Mouse (Mus musculus) kidney, postnatal 0 days (tissue): Measurements from ENCODE around the gene Gpld1. TPM values are rescaled to one million over a fixed set of nuclear protein-coding genes. Genes with fewer than 3 reads are reported as not detected.
A peak's percentile ranks its signal among the peaks of the same experiment; 100 is the strongest.

Experiments
- ATAC-seq: fragments of 200-750 bp; cut with Nextera tagmentation; replicated peaks from 2 replicates; pipeline ENCODE4 v1.8.0; 2017; ENCODE audit warnings: low read depth, moderate number of reproducible peaks, moderate TSS enrichment, moderate library complexity; ENCODE audit not compliant: low FRiP score
- DNase-seq: peaks from one replicate; pipeline ENCODE4 v3.0.0-alpha.2; 2016; ENCODE audit warnings: low spot score
- H3K27ac ChIP-seq: fragments of 300-500 bp; sonication (generic); 2 replicates; pipeline ENCODE4 v1.5.1; 2014; ENCODE audit warnings: mild to moderate bottlenecking
- H3K27me3 ChIP-seq: fragments of 300-500 bp; sonication (generic); 2 replicates; pipeline ENCODE4 v1.6.1; 2014; ENCODE audit warnings: low read length, mixed read lengths; ENCODE audit not compliant: insufficient read depth
- H3K36me3 ChIP-seq: fragments of 300-500 bp; sonication (generic); 2 replicates; pipeline ENCODE4 v1.6.1; 2014; ENCODE audit warnings: low read length, mixed read lengths; ENCODE audit not compliant: insufficient read depth
- H3K4me1 ChIP-seq: fragments of 300-500 bp; sonication (generic); replicated peaks from 2 replicates; pipeline ENCODE4 v1.6.1; 2014; ENCODE audit warnings: antibody characterized with exemption, low read length, mixed read lengths; ENCODE audit not compliant: insufficient read depth
- H3K4me2 ChIP-seq: fragments of 300-500 bp; sonication (generic); 2 replicates; pipeline ENCODE4 v1.6.1; 2014; ENCODE audit warnings: mild to moderate bottlenecking, low read length, moderate library complexity, mixed read lengths
- H3K4me3 ChIP-seq: fragments of 300-500 bp; sonication (generic); replicated peaks from 2 replicates; pipeline ENCODE4 v1.5.1; 2014; ENCODE audit warnings: low read depth, low read length
- H3K9ac ChIP-seq: fragments of 300-500 bp; sonication (generic); 2 replicates; pipeline ENCODE4 v1.6.1; 2014; ENCODE audit warnings: low read depth, low read length
- H3K9me3 ChIP-seq: fragments of 300-500 bp; sonication (generic); replicated peaks from 2 replicates; pipeline ENCODE4 v1.6.1; 2016; ENCODE audit warnings: low read length, inconsistent platforms, mixed read lengths
- CTCF ChIP-seq: IDR thresholded peaks from 2 replicates; pipeline ENCODE4 v1.5.1; 2016; ENCODE audit warnings: antibody characterized with exemption, low read depth, mild to moderate bottlenecking, moderate library complexity
- WGBS: fragments of 180-500 bp; shearing (Covaris S2); extraction: QIAGEN DNeasy Blood & Tissue Kit; methylation state at CpG from one replicate; pipeline ENCODE4 v1.1.7; 2014; 5-methylcytosine and 5-hydroxymethylcytosine counted together
- polyA plus RNA-seq: library from polyadenylated mRNA; unstranded; fragments of >200 nt; fragmentation: Nextera tagmentation; extraction: Ambion mirVana; gene quantifications from 2 replicates; pipeline ENCODE4 v1.2.1, GENCODE M21; 2015

Gpld1 gene
- polyA plus RNA-seq, 1 experiment from 2014 or later: 0.86 TPM

DNA sequence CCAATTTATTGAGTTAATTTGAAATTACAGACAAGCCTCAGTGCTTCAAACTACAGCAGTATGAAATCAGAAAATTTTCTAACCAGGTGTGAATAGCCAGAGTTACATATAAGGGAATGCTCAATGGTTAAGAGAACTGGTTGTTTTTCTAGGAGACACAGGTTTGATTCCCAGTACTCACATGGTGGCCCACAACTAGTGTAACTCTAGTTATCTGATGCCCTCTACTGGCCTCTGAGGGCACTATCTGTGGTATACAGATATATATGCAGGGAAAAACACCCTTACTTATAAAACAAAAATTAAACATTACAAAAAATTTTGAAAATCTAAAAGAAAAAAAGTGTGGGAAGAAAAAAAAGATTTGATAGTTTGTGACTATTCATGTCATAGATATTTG lies 60.0 kb downstream of the Gpld1 start:
- Histone ChIP-seq H3K9ac (no peak overlapping the region), H3K4me2 (no peak overlapping the region), H3K36me3 (peaks cover 54% of the 10 kb centered on the region), H3K4me1 (no peaks in the 10 kb centered on the region), H3K9me3 (no peaks in the 10 kb centered on the region), H3K27ac (no peak overlapping the region), H3K4me3 (no peak overlapping the region), H3K27me3 (no peaks in the 10 kb centered on the region)
- peak; percentile 37; the same call in 1 of the 2 replicates for TF ChIP-seq CTCF
- DNase-seq: no peak
- ATAC-seq: no peak

DNA sequence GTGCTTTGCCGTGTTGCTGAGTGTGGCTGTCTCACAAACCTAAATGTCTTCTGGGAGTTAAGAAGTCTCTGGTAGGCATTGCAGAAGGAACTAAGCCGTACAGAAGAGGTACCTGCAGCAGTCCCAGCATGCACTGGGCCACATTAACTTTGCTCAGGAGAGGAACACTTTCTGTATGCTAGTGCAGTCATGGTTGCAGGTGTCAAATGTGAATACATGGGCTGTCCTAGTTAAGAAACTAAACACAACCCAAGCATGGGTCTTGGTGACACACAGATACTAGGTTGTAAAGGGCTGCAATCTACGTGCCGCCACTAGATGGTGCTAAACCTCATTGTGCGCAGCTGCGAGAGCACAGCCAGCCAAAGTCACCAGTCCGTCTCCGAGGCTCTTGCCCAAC lies 64.2 kb downstream of the Gpld1 start:
- H3K27ac ChIP-seq: no peak overlapping the region
- H3K9me3 ChIP-seq: no peaks in the 10 kb centered on the region
- 90% methylated on average over 6 of the region's 8 CpGs for WGBS
- no peak for DNase-seq
- H3K27me3 ChIP-seq: no peaks in the 10 kb centered on the region
- ATAC-seq: no peak
- no peak overlapping the region for H3K9ac ChIP-seq
- peaks cover 19% of the 10 kb centered on the region for H3K36me3 ChIP-seq
- H3K4me2 ChIP-seq: no peak overlapping the region
- H3K4me3 ChIP-seq: no peak overlapping the region
- H3K4me1 ChIP-seq: no peaks in the 10 kb centered on the region
- TF ChIP-seq CTCF: peak; percentile 32

DNA sequence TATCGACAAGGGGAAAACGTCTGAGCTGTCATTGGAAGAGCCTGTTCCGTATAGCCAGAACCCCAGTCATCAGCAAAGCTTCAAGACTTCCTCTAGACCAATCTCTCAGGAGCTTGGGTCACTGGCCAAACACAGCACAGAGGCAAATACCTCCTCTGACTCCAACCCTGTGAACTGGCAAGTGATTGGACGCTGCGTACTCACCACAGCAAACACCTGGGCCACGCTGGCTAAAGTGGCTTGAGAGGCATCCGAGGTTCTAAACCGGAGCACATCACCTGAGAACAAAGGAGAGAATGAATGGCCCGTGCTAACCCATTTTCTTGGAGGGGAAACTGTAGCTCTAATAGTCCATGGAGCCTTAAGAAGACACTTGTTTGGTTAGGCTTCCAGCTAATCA lies 75.4 kb downstream of the Gpld1 start:
- DNase-seq: no peak
- no peak for ATAC-seq

DNA sequence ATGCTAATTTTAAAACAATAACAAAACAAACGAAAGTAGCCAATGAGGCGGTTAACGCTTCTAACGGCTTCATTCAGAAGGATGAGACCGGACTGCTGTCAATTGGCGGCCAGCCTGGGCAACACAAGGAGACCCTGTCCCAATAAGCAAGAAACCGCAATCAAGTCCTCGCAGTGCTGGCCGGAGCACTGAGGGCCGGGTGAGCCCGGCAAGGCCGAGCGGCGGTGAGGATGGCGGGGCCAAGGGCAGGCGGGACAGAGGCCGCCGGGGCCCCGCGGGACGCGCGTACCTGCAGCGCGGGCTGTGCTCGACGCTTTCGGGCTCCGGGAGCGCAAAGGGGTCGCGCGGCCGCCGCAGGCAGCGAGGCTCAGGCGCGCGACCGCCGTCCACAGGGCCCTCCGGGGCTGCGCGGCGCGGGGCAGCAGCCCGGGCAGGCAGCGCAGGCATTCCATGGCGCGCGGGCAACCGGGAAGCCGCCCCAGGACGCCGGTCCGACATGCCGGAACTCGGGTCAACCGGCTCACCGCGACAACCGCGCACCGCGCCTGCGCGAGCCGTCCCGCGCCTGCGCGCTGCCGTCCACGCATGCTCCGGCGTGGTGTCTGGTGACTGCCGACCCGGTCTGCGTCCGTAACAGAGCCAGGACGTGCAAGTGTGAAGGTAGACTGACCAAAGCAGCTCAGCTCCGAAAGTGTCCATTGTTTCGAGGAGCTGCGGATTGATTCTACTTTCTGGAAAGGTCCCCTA lies 77.0 kb downstream of the Gpld1 start, which contains the start of gene Mrs2:
Mrs2 (minus strand) TSS at position 587 of the 747 bp plus-strand sequence.
- H3K4me3 ChIP-seq: peak within 1 kb of the TSS; percentile 87
- peak within 1 kb of the TSS; percentile 87 for H3K27ac ChIP-seq
- H3K4me2 ChIP-seq: peak within 1 kb of the TSS; percentile 90
- no peaks in the 10 kb centered on the region for H3K27me3 ChIP-seq
- no peaks in the 10 kb centered on the region for H3K9me3 ChIP-seq
- WGBS: under 1% methylated on average over 74 of the region's 84 CpGs
- peak within 1 kb of the TSS; percentile 85 for H3K9ac ChIP-seq
- H3K4me1 ChIP-seq: peaks cover 9% of the 10 kb centered on the region
- DNase-seq: peak; percentile 91
- ATAC-seq: peak; percentile 91
- 0 out of 2 replicates have a peak, but pooled peaks cover 9% of the 10 kb centered on the region for H3K36me3 ChIP-seq
- no peak for TF ChIP-seq CTCF

More for the DNA sequence above, 75.4 kb downstream of the Gpld1 start:
- WGBS: 91% methylated on average over 9 of the region's 9 CpGs
- no peaks in the 10 kb centered on the region for H3K27me3 ChIP-seq
- H3K4me1 ChIP-seq: peaks cover 9% of the 10 kb centered on the region
- H3K9me3 ChIP-seq: no peaks in the 10 kb centered on the region
- H3K4me3 ChIP-seq: no peak overlapping the region
- H3K27ac ChIP-seq: no peak overlapping the region
- no peak overlapping the region for H3K9ac ChIP-seq
- peak overlapping the region; percentile 90; the same call in 1 of the 2 replicates for H3K4me2 ChIP-seq
- TF ChIP-seq CTCF: no peak
- 0 out of 2 replicates have a peak, but pooled peaks cover 9% of the 10 kb centered on the region for H3K36me3 ChIP-seq

DNA sequence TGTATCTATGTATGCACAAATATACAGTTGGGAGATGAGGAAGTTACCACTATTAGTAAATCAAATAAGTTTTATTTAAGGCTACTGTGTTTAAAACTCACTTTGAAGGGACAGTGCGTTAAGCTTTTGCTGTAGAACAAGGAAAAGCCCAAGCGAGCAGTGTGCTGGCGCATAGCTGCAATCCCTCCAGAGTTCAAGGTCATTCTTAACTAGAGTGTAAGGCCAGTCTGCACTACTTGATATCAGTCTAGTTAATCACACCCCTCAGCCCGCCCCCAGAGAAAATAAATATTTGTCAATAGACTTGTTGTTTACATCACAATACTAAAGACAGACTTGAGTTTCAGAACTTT lies 77.6 kb downstream of the Gpld1 start:
- ATAC-seq (0 out of 2 replicates have a peak, but pooled peaks have one; percentile 29), DNase-seq (no peak)
- Histone ChIP-seq H3K9me3 (no peaks in the 10 kb centered on the region), H3K4me1 (peaks cover 9% of the 10 kb centered on the region), H3K9ac (peak overlapping the region; percentile 85; the same call in 1 of the 2 replicates), H3K4me3 (peak overlapping the region; percentile 87), H3K4me2 (peak overlapping the region; percentile 90), H3K27ac (peak overlapping the region; percentile 87), H3K27me3 (no peaks in the 10 kb centered on the region), H3K36me3 (0 out of 2 replicates have a peak, but pooled peaks cover 9% of the 10 kb centered on the region)
- 38% methylated on average over 4 of the region's 4 CpGs for WGBS
- no peak for TF ChIP-seq CTCF

DNA sequence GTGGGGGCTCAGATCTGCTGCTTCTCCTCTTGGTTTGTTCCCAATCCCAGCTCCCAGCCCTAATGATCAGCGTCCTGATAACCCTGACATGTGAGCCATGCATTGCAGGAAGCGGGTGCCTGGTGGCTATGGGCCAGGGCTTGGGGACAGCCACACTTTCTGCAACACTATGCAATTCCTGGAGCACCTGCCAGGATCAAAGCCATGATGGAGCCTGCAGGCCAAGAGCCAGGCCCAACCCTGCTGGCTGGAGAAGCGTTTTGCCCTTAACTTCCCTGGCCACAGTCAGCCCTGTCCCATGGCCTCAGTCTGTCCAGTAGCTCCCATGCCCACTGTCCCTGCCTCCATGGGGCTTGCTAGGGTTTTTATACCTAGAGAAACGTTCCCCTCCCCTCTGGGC lies 79.4 kb downstream of the Gpld1 start:
- Histone ChIP-seq H3K9ac (no peak overlapping the region), H3K27ac (no peak overlapping the region), H3K9me3 (no peaks in the 10 kb centered on the region), H3K36me3 (0 out of 2 replicates have a peak, but pooled peaks cover 5% of the 10 kb centered on the region), H3K4me3 (no peak overlapping the region), H3K4me2 (no peak overlapping the region), H3K27me3 (no peaks in the 10 kb centered on the region), H3K4me1 (peaks cover 9% of the 10 kb centered on the region)
- DNase-seq (no peak), ATAC-seq (no peak)
- TF ChIP-seq CTCF: no peak
- WGBS: 66% methylated on average over 4 of the region's 4 CpGs
